Mouse (Mus musculus): Measurements from ENCODE around the gene Ptgs1. TPM values are rescaled to one million over a fixed set of nuclear protein-coding genes. Genes with fewer than 3 reads are reported as not detected.

The Ptgs1 gene
- polyA plus RNA-seq, 1 experiment from 2014 or later = 25.1 TPM

DNA sequence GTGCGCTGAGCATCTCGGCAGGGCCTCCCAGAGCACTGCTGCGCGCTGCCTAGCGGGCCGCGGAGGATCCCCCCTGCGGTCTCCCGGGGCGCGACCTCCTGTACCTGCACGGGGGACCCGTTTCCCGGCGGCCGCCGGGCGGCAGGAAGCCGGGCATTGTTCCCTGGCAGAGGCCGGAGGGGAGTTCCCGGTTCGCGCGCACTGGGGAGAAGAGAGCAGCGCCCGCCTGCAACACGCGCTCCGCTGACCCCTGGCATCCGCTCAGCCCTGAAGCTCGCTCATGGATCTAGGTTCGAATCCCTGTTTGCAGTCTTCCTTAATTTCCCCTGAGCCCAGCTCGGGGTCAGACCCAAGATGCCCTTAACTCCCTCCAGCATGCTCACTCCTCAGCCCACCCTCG, 19.4 kb upstream of the Ptgs1 start:
- no peak overlapping the region for H3K4me3 ChIP-seq (ENCODE audit: low read depth, low read length)
- peaks cover 32% of the 10 kb centered on the region for H3K27me3 ChIP-seq (replicated peaks; ENCODE audit: control insufficient read depth, insufficient read depth, low read length)
- 0 out of 2 replicates have a peak overlapping the region, but pooled peaks have one; percentile 11 for H3K4me2 ChIP-seq (ENCODE audit: low read length)
- 8% methylated on average over 25 of the region's 34 CpGs for WGBS
- no peaks in the 10 kb centered on the region for H3K9me3 ChIP-seq (ENCODE audit: control insufficient read depth, low read length)
- no peak for ATAC-seq (replicated peaks; ENCODE audit: low FRiP score, low TSS enrichment, low read depth)
- peaks cover 3% of the 10 kb centered on the region; the same call in 1 of the 2 replicates for H3K4me1 ChIP-seq (replicated peaks; ENCODE audit: control insufficient read depth, insufficient read depth, low read length)
- no peaks in the 10 kb centered on the region for H3K36me3 ChIP-seq (ENCODE audit: control insufficient read depth, insufficient read depth, low read length)
- DNase-seq (ENCODE audit: low spot score) = no peak
- H3K27ac ChIP-seq (ENCODE audit: low read depth) = no peak overlapping the region
- H3K9ac ChIP-seq (ENCODE audit: low read length) = no peak overlapping the region

DNA sequence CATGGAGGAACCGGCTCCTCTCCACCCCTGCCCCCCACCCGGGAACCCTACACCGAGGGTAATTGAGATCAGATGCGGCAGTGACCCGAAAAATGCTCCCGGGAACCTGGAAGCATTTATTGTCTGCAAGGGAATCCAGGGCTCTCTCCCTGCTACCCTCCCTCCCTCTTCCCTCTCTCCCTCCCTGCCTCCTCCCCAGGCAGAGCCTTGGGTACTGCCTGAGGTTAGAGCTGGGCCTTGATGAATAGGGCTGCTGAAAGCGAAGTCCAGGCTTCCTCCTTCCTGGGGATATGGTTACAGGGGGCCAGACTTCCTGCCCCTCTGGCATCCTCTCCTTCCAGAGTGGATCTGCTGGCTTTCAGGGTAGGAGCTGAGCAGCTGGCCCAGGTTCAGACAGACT, 18.4 kb upstream of the Ptgs1 start:
- Histone ChIP-seq H3K36me3 (ENCODE audit: control insufficient read depth, insufficient read depth, low read length) (no peaks in the 10 kb centered on the region), H3K4me2 (ENCODE audit: low read length) (no peak overlapping the region), H3K4me1 (replicated peaks; ENCODE audit: control insufficient read depth, insufficient read depth, low read length) (peaks cover 9% of the 10 kb centered on the region), H3K9me3 (ENCODE audit: control insufficient read depth, low read length) (no peaks in the 10 kb centered on the region), H3K27ac (ENCODE audit: low read depth) (no peak overlapping the region), H3K4me3 (ENCODE audit: low read depth, low read length) (no peak overlapping the region), H3K27me3 (replicated peaks; ENCODE audit: control insufficient read depth, insufficient read depth, low read length) (peaks cover 32% of the 10 kb centered on the region), H3K9ac (ENCODE audit: low read length) (no peak overlapping the region)
- DNase-seq (ENCODE audit: low spot score) (no peak), ATAC-seq (replicated peaks; ENCODE audit: low FRiP score, low TSS enrichment, low read depth) (no peak)
- WGBS = 30% methylated on average over 7 of the region's 7 CpGs

DNA sequence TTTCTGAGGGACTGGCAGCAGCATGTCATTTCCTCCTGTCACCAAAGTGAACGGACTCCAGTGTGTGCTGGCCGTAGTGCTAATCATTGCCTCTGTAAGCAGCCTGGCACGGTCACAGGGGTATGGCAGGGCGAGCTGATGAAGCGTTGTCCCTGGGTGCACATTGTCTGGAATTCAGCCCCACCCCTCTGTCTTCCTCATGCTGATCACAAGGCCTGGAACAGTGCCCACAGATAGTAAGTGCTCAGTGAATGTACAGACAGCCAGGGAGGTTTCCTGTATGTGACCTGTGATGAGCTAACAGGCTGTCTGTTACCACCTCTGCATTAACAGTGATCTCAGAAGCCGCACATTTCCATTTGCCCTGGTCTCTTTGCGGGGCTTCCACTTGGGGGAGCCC, 17.1 kb upstream of the Ptgs1 start:
- Histone ChIP-seq H3K4me2 (ENCODE audit: low read length) (no peak overlapping the region), H3K27ac (ENCODE audit: low read depth) (no peak overlapping the region), H3K36me3 (ENCODE audit: control insufficient read depth, insufficient read depth, low read length) (no peaks in the 10 kb centered on the region), H3K9me3 (ENCODE audit: control insufficient read depth, low read length) (no peaks in the 10 kb centered on the region), H3K4me1 (replicated peaks; ENCODE audit: control insufficient read depth, insufficient read depth, low read length) (peaks cover 20% of the 10 kb centered on the region), H3K4me3 (ENCODE audit: low read depth, low read length) (no peak overlapping the region), H3K9ac (ENCODE audit: low read length) (no peak overlapping the region), H3K27me3 (replicated peaks; ENCODE audit: control insufficient read depth, insufficient read depth, low read length) (peaks cover 32% of the 10 kb centered on the region)
- no peak for DNase-seq (ENCODE audit: low spot score)
- 72% methylated on average over 7 of the region's 7 CpGs for WGBS
- no peak for ATAC-seq (replicated peaks; ENCODE audit: low FRiP score, low TSS enrichment, low read depth)

DNA sequence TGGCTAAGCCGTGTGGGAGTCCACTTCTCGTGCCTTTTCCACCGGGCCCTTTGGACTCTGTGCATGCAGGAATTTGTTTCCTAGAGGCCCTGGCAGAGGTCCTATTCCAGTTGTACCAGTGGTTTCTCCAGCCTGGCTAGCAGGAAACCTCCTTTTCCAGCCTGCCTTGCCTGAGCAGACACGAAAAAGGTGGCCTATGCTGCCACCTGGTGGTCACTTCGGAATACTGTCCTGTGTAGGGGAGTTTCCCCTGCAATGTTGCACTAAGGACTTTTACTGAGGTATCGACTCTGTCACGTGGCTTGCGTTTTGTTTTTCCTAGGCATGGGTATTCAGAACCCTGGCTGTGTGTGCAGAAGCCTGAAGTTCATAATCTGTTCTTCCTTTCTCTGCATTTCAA, 16.2 kb upstream of the Ptgs1 start:
- Histone ChIP-seq H3K27me3 (replicated peaks; ENCODE audit: control insufficient read depth, insufficient read depth, low read length) (peaks cover 29% of the 10 kb centered on the region), H3K9me3 (ENCODE audit: control insufficient read depth, low read length) (no peaks in the 10 kb centered on the region), H3K4me3 (ENCODE audit: low read depth, low read length) (0 out of 2 replicates have a peak overlapping the region, but pooled peaks have one; percentile 13), H3K4me2 (ENCODE audit: low read length) (peak overlapping the region; percentile 41), H3K27ac (ENCODE audit: low read depth) (no peak overlapping the region), H3K4me1 (replicated peaks; ENCODE audit: control insufficient read depth, insufficient read depth, low read length) (peaks cover 20% of the 10 kb centered on the region), H3K9ac (ENCODE audit: low read length) (no peak overlapping the region), H3K36me3 (ENCODE audit: control insufficient read depth, insufficient read depth, low read length) (no peaks in the 10 kb centered on the region)
- peak; percentile 94 for DNase-seq (ENCODE audit: low spot score)
- 4% methylated on average over 8 of the region's 8 CpGs for WGBS
- ATAC-seq (replicated peaks; ENCODE audit: low FRiP score, low TSS enrichment, low read depth) = peak; percentile 79

DNA sequence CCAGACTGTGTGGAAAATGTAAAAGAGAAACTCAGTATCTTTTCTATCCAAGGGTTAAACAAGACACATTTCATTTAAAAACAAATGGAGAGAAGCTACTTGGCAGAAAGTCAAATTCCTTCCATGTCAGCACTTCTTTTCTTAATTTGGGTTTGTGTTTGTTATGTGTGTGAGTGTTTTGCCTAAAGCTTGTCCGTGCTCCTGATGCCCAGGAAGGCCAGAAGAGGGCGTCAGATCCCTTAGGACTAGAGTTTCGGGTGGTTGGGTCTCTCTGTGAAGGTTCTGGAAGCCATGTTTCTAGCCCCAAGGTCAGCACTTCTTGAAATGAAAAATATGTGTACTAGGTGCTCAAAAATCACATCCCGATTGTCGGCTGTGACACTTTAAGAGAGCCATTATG, 15.8 kb upstream of the Ptgs1 start:
- no peaks in the 10 kb centered on the region for H3K9me3 ChIP-seq (ENCODE audit: control insufficient read depth, low read length)
- no peak overlapping the region for H3K27ac ChIP-seq (ENCODE audit: low read depth)
- DNase-seq (ENCODE audit: low spot score) = no peak
- H3K36me3 ChIP-seq (ENCODE audit: control insufficient read depth, insufficient read depth, low read length) = no peaks in the 10 kb centered on the region
- peak overlapping the region; percentile 41 for H3K4me2 ChIP-seq (ENCODE audit: low read length)
- no peak overlapping the region for H3K9ac ChIP-seq (ENCODE audit: low read length)
- WGBS = 66% methylated on average over 5 of the region's 5 CpGs
- H3K4me1 ChIP-seq (replicated peaks; ENCODE audit: control insufficient read depth, insufficient read depth, low read length) = peaks cover 20% of the 10 kb centered on the region
- H3K4me3 ChIP-seq (ENCODE audit: low read depth, low read length) = 0 out of 2 replicates have a peak overlapping the region, but pooled peaks have one; percentile 13
- peaks cover 26% of the 10 kb centered on the region for H3K27me3 ChIP-seq (replicated peaks; ENCODE audit: control insufficient read depth, insufficient read depth, low read length)
- no peak for ATAC-seq (replicated peaks; ENCODE audit: low FRiP score, low TSS enrichment, low read depth)

DNA sequence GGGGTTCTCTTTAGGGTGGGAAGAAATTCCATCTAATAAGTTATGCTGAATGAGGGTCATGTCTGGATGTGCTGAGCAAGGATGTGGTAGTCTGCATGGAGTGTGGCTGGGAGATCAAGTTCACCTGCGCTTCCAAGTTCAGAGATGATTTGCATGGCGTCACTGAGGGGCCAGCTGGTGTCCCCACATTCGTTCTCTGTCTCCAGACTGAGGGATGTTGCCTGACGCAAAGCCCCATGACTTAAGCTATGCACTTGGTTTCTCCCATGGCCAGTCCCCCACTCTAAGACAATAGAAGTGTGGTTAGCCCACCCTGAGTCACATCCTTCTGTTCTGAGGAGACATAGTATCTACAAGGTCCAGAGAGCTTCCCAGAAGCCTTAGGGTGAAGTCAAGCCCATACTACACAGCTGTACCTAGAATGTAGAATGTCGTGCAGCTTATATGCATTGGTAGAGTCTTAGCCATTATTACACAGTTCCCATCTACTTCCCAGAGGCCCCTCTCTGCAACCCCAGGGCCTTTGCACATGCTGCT, 15.0 kb upstream of the Ptgs1 start:
- Histone ChIP-seq H3K27me3 (replicated peaks; ENCODE audit: control insufficient read depth, insufficient read depth, low read length) (peaks cover 19% of the 10 kb centered on the region), H3K27ac (ENCODE audit: low read depth) (no peak overlapping the region), H3K4me2 (ENCODE audit: low read length) (no peak overlapping the region), H3K9me3 (ENCODE audit: control insufficient read depth, low read length) (no peaks in the 10 kb centered on the region), H3K4me3 (ENCODE audit: low read depth, low read length) (no peak overlapping the region), H3K9ac (ENCODE audit: low read length) (no peak overlapping the region), H3K36me3 (ENCODE audit: control insufficient read depth, insufficient read depth, low read length) (no peaks in the 10 kb centered on the region), H3K4me1 (replicated peaks; ENCODE audit: control insufficient read depth, insufficient read depth, low read length) (peaks cover 20% of the 10 kb centered on the region)
- ATAC-seq (replicated peaks; ENCODE audit: low FRiP score, low TSS enrichment, low read depth) (no peak), DNase-seq (ENCODE audit: low spot score) (no peak)
- WGBS = 89% methylated on average over 5 of the region's 5 CpGs

DNA sequence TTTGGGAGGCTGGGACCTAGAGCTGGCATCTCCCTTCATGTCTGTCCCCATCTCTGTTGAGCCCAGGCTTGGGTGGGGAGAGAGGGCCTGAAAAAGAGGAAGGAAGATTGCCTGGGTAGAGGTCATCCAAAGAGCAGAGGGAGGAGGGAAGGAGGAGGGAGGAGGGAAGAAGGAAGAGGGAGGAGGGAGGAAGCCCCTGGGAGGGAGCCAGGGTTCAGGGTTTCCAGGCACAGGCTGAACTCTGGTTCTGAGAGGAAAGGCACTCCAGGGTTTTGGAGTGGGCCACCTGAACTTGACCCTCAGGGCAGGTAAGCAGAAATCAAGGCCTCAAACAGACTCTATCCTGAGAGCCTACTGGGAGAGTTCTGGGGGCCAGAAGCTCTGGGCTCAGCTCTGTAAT, 13.7 kb upstream of the Ptgs1 start:
- H3K27ac ChIP-seq (ENCODE audit: low read depth) = no peak overlapping the region
- no peaks in the 10 kb centered on the region for H3K36me3 ChIP-seq (ENCODE audit: control insufficient read depth, insufficient read depth, low read length)
- DNase-seq (ENCODE audit: low spot score) (no peak), ATAC-seq (replicated peaks; ENCODE audit: low FRiP score, low TSS enrichment, low read depth) (no peak)
- no peak overlapping the region for H3K9ac ChIP-seq (ENCODE audit: low read length)
- H3K4me3 ChIP-seq (ENCODE audit: low read depth, low read length) = no peak overlapping the region
- peaks cover 20% of the 10 kb centered on the region for H3K4me1 ChIP-seq (replicated peaks; ENCODE audit: control insufficient read depth, insufficient read depth, low read length)
- no peaks in the 10 kb centered on the region for H3K9me3 ChIP-seq (ENCODE audit: control insufficient read depth, low read length)
- H3K27me3 ChIP-seq (replicated peaks; ENCODE audit: control insufficient read depth, insufficient read depth, low read length) = peaks cover 6% of the 10 kb centered on the region; the same call in 1 of the 2 replicates
- H3K4me2 ChIP-seq (ENCODE audit: low read length) = no peak overlapping the region

DNA sequence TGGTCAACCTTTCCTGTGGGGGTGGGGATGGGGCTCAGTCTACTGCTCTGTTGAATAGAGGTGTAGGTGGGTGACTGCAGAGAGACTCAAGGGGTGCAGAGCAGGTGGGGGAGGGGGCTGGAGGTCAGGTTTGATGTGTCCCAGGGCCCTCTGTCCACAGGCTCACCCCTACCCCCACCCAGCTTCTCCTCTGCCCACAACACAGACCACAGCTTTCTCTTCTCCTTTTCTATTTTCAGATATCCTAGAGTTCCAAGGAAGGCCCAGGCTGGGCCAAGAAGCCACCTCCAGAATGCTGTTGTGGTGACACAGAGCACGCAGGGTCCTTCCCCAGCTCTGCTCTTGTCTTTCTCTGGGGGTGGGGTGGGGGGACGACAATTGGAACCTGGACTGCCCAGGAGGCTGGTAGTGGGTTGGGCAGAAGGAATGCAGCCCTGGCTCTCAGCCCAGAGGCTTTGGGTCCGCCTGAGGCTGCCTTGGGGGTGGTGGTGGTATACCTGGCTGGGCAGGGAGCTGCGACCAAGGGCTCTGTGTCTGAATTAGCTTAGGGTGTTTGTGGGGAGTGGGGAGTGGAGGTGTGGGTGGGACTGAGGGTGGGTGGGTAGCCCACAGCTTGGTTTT, 13.2 kb upstream of the Ptgs1 start:
- Histone ChIP-seq H3K4me2 (ENCODE audit: low read length) (no peak overlapping the region), H3K36me3 (ENCODE audit: control insufficient read depth, insufficient read depth, low read length) (no peaks in the 10 kb centered on the region), H3K4me1 (replicated peaks; ENCODE audit: control insufficient read depth, insufficient read depth, low read length) (peaks cover 20% of the 10 kb centered on the region), H3K9me3 (ENCODE audit: control insufficient read depth, low read length) (no peaks in the 10 kb centered on the region), H3K27me3 (replicated peaks; ENCODE audit: control insufficient read depth, insufficient read depth, low read length) (0 out of 2 replicates have a peak, but pooled peaks cover 3% of the 10 kb centered on the region), H3K4me3 (ENCODE audit: low read depth, low read length) (no peak overlapping the region), H3K27ac (ENCODE audit: low read depth) (no peak overlapping the region), H3K9ac (ENCODE audit: low read length) (no peak overlapping the region)
- DNase-seq (ENCODE audit: low spot score) (no peak), ATAC-seq (replicated peaks; ENCODE audit: low FRiP score, low TSS enrichment, low read depth) (0 out of 2 replicates have a peak, but pooled peaks have one; percentile 21)
- 58% methylated on average over 4 of the region's 4 CpGs for WGBS

DNA sequence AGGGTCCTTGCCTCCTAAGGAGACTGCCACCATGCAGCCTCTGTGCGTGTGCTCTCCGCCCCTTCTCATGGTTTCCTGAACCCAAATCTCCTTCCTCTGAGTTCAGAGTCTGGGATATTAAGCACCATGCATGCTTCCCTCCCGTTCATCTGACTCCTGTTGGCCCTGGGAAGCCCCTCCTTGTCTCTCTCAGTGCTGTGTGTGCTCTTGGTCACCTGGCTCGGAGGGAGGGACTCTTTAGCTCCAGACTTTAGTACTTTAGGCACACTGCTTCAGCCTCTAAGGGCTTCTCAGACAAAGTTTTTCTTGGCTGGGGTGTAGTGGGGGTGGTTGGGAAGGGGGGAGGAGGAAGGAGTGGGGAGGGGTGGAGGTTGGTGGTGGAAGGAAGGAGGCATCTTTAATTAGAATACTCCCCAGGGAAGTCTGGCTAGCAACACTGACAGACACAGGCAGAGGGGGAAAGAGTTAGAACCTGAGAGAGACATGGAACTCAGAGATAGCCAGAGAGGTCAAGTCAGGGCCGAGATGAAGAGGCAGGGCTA, 12.5 kb upstream of the Ptgs1 start:
- WGBS = 50% methylated on average over 5 of the region's 5 CpGs
- H3K27me3 ChIP-seq (replicated peaks; ENCODE audit: control insufficient read depth, insufficient read depth, low read length) = no peaks in the 10 kb centered on the region
- peaks cover 20% of the 10 kb centered on the region for H3K4me1 ChIP-seq (replicated peaks; ENCODE audit: control insufficient read depth, insufficient read depth, low read length)
- H3K4me3 ChIP-seq (ENCODE audit: low read depth, low read length) = no peak overlapping the region
- ATAC-seq (replicated peaks; ENCODE audit: low FRiP score, low TSS enrichment, low read depth) (no peak), DNase-seq (ENCODE audit: low spot score) (no peak)
- H3K9me3 ChIP-seq (ENCODE audit: control insufficient read depth, low read length) = no peaks in the 10 kb centered on the region
- no peaks in the 10 kb centered on the region for H3K36me3 ChIP-seq (ENCODE audit: control insufficient read depth, insufficient read depth, low read length)
- no peak overlapping the region for H3K27ac ChIP-seq (ENCODE audit: low read depth)
- H3K9ac ChIP-seq (ENCODE audit: low read length) = no peak overlapping the region
- no peak overlapping the region for H3K4me2 ChIP-seq (ENCODE audit: low read length)
